Mouse (Mus musculus) megakaryocyte-erythroid progenitor cell, adult 5-6 weeks (primary cell): ENCODE results near the gene Ttll9. TPM values are rescaled to one million over a fixed set of nuclear protein-coding genes. Genes with fewer than 3 reads are reported as not detected.
A peak's percentile ranks its signal among the peaks of the same experiment; 100 is the strongest.

Experiments
- ATAC-seq: replicated peaks from 2 replicates; pipeline ENCODE4 v1.8.0; 2016; ENCODE audit warnings: mild to moderate bottlenecking, inconsistent platforms; ENCODE audit not compliant: severe bottlenecking, poor library complexity, low FRiP score, low TSS enrichment
- total RNA-seq, 2 experiments: library from RNA; stranded (forward) in 1 of 2; stranded (reverse) in 1 of 2; fragments of 200-1000, 215-1000 nt in 1 of 2; fragments of >200 nt in 1 of 2; fragmentation: Nextera tagmentation in 1 of 2; gene quantifications; 2 replicates each; pipeline ENCODE4 v1.2.3; 2014 to 2017

The Ttll9 gene
- total RNA-seq (2014; fragmentation: Nextera tagmentation) (not detected in 2 replicates), total RNA-seq (2017) (not detected in 2 replicates)

DNA sequence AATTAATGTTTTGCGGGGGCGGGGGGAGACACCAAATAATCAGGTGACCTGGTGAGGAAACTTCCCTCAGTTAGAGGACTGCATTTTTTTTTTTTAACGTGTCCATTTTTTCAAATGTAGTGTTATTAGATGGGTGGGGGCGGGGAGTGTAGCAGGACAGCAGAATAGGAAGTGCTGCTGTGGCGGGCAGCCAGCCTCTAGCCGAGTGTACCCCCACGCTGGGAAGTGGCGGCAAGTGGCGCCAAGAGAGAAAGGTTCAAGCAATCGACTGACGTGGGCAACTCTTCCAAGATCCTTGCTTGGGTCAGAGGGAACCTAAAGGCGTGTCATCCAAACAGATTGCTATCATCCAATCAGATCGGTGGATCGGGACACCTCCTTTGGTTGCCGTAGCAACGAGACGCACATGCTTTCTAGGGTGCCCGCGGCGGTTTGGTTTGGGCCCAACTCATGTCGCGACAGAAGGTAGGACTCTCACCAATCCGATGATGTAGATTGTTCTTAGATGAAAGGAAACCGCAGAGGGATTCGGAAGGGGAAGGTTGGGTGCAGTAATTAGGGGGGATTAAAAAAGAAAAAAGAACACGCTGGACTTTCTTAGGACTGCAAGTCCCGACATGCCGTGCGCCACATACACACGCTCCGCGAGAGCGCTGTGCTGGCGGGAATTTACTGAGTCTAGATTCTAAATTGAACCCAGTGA lies at the start of gene Ttll9:
TSS of gene Ttll9 (plus strand) at position 395 of the 703 bp plus-strand sequence.
- ATAC-seq = peak; percentile 81

DNA sequence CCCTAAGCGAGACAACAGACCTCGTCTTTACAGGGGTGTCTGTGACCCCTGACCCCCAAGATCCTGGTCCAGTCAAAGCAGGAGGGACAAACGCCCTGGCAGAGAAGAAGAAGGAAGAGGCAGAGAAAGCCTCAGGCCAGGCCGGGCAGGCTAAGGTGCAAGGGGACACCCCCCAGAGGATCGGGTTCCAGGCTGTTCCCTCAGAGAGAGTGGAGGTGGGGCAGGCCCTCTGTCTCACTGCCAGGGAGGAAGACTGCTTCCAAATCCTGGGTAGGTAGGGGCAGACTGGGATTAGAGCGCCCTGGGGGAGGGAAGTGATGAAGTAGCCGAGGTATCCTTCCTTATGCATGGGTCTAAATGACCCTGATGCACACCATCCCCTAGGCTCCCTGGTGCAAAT lies 48.8 kb upstream of the Ttll9 start:
- ATAC-seq = no peak

DNA sequence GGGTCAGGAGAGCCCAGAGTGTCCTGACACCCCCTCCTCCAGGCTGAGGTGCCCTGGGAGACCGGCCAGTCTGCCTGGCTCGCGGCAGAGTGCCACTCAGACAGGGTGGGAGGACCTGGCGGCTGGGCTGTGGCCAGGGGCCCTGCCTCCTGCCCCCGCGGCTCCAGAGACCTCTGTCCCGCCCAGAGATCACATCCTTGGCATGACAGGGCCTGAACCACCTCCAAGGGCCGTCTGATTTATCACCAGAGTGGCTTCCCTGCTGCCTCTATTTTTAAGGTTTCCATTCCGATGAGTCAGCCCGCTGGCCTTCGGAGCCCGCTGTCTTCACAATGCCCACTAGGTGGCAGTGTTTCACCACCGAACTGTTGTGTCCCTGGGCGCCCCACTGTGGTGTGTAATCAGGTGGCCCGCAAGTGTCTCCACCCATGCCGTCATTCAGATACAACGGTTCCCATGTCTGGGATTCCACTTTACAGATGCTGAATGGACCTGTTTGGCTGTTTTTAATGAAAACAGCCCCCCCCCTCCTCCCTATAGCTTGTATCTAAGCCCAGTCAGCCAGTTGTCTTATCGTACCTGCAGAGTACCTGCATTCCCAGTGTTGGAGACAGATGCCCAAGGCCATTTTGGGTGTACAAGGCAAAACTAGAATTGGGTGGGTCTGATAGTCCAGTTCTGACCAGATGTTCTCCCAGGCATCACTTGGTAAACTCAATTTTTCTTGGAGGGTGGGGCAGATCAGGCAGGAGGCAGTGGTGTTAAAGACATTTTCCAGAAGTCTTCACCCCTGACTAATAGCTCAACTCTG lies 47.8 kb upstream of the Ttll9 start:
- ATAC-seq = peak; percentile 86

DNA sequence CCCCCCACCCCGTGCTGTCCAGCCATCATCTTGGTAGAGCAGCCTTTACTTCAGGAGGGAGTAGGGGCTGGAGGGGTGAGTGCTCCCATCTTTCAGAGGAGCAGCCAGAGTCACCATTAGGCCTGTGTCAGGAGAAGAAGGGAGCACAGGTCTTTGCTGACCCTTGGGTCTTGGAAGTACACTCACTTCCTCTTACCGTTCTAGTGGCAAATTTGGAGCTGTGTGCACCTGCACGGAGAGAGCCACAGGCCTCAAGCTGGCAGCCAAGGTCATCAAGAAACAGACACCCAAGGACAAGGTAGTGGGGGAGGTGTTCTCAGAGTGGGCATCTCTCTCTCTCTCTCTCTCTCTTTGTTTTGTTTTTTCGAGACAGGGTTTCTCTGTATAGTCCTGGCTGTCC lies 46.8 kb upstream of the Ttll9 start:
- ATAC-seq = no peak

DNA sequence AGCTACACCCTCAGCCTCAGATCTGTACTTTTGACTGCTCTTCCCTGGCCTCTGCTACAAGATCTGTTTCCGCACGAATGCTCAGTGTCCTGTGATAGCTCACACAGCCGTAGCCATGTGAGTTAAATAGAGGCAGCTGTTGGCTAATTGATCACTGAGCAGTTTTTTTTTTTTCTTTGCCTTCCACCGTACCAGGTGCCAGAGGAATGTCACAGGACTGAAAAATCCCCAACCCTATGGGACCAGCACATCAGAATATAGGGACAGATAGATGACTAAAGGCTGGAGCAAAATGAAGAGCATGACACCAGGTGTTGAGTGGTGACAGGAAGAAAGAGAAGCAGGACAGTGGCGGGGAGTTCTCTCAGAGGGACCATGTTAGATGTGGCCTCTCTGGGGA lies 46.2 kb upstream of the Ttll9 start:
- ATAC-seq = no peak

DNA sequence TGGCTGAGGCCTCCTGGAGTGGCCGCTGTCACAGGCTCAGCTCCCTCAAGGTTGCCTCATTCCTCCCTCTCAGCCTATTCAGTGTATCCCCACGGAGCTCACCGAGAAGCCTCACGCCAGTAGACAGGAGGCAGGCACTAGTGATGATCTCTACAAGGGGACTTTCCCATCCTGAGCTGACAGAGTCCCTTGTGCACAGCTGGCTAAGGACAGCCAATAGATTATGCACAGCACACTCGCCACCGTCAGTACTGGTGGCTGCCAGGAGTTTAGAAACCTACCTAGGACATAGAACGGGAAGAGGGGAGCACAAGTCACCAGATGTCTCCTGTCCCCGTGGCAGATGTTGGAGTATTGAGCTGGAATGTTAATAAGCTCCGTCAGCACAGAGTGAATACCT lies 44.6 kb upstream of the Ttll9 start:
- no peak for ATAC-seq

DNA sequence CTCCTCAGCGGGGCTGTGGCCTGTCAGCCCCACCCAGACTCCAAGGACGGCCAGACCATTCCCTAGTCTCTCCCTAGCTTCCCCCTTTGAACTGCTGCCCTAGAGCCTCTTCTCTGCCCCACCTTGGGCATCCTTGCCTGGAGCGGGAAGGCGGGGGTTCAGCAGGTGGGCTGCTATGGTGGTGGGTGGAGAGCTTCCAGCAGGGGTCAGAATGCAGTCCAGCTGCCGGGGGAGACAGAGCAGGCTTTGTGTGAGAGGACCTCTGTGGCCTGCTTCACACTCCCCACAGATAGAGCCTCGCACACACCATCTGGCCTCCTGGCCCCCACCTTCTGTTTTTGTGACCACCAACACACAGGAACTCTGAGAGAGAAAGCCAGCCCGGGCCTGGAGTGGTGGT lies 39.9 kb upstream of the Ttll9 start:
- no peak for ATAC-seq

DNA sequence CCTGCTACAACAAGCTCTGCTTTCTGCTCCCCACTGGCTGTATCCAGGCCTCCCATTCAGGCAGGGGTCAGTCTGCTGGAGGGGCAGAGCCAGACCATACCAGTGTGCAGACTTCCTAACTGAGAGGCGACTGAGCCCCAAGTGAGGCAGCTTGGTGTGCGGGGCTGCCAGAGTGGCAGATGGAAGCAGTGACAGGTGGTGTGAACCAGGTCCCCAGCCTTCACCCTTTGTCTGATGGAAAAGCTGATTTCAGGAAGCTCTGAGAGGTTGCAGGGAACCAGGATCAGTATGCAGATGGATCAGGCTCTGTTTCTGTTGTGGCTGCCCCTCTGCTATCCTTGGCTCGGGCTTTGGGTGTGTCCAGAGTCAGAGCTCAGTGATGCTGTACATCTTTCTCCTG lies 38.7 kb upstream of the Ttll9 start:
- no peak for ATAC-seq

DNA sequence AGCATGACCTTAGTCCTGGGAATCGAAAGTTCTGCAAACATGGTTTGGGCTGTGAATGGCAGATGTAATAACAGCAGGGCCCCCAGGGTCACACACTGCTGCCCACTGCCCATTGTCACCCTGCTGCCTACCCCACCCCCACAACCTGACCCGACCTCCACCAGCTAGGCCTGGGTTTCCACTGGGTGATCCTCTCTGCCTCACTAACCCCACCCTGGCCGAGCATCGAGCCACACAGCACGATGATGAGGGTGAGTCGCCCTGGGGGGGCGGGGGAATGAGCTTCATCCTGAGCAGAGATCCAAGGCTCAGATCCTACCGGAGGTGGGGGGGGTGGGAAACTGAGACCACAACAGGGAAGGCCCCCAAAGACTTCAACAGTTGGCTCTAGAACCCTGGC lies 38.2 kb upstream of the Ttll9 start:
- no peak for ATAC-seq

DNA sequence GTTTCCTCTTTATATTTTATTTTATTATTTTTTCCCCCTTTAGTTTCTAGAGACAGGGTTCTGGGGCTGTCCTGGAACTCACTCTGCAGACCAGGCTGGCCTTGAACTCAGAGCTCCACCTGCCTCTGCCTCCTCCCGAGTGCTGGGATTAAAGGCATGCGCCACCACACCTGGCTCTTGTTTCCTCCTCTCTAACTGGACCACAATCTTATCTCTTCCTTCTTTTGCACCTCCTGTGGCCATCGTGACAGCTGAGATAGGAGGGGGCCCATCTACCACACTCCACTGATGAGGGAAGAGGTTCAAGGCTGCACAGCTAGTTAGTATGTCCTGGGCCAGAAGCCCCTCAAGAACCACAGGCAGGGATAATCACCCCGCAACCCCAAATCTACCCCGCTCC lies 37.7 kb upstream of the Ttll9 start:
- ATAC-seq = no peak

DNA sequence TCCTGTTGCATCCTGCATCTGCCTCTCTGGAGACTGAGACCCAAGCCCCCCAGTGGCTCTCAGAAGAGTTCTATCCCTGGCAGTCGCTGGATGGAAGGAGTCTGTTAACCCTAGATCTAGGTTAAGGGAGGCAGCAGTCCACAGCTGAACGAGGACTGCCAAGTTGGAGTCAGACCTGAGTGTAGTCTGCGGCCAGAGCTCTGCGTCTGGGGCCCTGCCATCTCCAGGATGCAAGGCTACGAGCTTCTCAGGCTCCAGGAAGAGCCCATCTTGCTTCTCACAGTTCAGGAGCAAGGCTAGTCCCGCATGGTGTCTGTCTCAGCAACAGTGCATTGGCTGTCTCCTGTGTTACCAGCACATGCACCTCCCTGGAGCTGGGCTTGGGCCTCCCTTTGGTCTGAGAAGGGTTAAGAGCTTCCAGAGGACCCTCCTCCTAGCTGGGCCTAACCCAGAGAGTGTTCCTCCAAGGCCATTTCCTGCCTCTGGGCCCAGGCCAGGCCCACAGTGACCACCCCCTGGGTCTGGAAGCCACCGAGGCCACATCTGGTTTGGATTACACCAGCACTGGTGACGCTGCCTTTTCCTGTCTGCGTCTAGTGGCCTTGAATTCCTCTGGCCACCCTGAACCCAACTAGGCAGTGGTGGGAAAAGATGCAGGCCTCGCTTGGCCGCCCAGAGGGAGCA lies 37.0 kb upstream of the Ttll9 start:
- ATAC-seq = no peak

DNA sequence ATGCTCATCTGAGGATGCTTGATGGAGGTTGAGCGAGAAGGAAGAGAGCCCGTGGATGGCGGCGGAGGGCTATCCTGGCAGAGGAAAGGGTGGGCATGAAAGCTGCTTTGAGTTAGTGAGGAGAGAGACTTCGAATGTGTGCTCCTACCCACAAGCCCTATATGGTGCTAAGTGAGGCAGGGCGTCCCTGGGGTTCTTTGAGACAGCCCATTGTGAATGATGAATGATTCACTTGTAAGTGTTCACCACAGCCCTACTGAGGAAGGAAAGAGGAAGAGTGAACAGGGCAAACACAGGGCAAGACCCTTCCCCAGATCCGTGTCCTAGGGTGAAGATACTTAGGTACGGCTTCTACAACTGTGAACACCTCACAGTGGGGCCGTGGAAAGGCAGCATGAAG lies 35.4 kb upstream of the Ttll9 start:
- no peak for ATAC-seq

DNA sequence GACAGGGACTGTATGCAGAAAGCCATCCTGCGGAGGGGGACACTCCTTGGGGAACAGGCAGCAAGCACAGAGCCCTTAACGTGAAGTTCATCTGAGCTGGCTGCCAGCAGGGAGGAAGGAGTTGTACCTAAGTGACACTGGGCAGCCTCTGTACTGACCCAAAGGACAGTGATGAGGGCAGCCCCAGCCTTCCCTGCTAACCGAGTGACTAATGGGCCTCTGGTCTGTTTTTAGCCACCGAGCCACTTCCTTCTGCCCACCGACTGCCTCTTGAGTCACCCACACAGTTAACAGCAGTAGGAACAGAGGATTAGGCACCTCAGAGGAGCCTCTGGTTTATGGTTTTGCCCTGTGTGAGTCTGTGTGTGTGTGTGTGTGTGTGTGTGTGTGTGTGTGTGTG lies 34.9 kb upstream of the Ttll9 start:
- no peak for ATAC-seq

DNA sequence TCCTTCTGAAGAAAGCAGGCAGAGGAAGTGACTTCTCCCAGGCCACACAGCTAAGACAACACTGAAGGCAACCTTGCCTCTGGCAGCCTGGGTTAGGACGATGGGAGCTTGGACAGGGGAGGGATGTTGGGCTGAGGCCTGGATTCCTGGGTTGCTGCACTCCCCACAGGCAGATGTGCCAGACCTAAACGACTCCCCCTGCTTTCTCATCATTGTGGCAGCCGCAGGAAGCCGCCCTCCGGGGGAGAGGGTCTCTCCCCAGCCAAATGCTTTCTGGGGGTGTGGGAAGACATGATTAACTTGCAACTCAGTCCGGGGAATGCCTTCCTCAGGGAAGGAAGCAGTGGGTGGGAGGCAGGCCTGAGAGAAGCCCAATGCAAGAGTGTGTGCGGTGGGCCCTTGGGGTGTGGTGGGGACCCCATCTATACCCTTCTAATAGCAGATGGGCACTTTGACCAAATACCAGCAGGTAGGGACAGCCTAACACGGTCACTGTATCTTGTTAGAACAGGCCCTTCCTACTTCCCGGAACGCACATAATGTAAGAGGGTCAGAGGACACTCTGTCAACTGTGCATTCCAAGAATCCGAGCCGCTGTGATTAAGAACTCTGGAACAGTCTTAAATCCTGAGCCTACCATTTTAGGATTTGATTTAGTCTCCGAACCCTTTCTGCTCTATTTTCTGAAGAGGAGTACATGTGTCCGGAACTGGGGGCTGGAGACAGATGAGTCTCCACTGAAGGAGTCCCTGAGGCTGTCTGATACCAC lies 33.9 kb upstream of the Ttll9 start:
- ATAC-seq = no peak

DNA sequence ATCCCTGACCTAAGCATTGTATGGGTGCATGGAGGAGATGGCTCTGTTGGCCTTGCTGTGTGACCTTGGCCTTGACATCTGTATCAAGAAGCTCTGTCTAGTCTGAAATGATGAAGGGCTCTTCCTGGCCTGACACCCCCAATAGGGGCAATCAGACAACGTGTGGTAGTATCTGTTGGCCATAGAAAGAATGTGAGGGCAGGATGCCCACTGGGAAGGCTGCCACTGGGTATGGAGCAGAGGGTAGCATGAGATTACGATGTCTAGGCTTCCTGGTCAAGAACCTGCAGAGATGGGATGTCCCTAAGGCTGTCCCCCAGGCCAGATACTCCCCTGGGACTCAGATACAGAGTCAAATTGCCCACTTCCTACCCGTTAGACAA lies 33.3 kb upstream of the Ttll9 start:
- ATAC-seq = no peak

DNA sequence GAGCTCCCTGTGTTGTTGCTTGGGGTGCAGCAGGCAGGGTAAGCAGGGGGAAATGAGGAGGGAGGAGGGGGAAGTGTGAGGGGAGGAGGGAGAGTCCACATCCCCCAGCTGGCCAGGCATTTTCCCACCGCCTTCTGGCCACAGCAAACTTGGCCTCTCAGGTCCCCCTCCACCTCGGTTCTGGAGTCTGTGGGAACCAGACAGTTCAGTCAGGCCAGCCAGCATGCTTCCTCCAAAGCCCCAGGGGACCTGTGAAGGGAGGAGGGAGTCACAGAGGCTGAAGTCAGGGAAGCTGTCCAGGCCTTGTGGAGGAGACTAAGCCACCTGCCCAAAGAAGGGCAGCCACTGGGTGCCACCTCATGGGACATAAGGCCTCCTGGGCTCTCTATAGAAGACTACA lies 32.0 kb upstream of the Ttll9 start:
- no peak for ATAC-seq

DNA sequence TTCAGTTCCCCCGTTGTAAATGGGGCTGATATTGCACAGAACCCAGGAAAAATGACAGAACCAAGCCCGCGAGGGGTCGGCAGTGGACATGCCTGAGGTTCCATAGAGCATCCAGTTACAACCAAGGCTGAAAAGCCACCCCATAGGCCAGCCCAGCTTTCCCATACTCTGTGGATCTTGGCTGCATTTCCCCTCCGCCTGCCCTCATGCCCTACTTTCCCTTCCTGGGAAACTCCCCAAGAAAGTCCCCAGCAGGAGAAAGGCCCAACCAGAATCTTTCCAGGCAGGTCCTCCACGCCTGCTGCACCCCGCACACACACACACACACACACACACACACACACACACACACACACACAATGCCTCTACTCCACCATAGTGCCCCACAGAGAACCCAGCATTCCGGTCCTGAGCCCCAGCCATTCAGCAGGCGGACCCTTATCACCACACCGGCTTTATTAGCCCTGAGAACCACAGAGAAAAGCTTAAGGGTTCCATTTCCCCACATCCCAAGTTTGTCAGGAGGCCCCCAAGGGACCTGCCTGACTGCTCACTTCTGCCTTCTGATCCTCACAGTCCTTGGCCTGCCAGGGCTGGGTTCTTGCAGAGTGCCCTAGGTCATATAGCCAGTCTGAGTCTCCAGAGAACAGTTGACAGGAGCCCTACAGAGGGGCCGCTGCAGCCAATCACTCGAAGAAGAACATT lies 30.7 kb upstream of the Ttll9 start:
- ATAC-seq = no peak

DNA sequence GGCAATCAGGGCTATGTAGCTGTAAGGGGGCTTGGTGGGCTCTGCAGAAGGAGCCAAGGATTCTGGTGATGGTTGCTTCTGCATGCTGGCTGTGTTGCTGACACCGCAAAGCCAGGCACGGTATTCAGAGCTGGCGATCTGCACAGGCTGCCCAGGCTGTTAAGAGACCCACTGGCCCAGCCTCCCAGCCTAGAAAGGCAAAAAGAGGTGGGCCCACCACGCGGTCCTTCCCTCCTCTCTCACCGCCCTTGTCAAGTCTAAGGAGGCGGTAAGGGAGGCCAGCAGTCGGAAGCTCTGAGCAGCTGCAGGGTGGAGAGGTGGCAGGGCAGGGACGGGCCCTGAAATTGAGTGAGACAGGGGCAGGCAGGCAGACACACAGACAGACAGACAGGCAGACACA lies 29.2 kb upstream of the Ttll9 start, which contains the start of gene Foxs1:
TSS of gene Foxs1 (minus strand) at position 161 of the 400 bp plus-strand sequence.
- ATAC-seq = no peak

DNA sequence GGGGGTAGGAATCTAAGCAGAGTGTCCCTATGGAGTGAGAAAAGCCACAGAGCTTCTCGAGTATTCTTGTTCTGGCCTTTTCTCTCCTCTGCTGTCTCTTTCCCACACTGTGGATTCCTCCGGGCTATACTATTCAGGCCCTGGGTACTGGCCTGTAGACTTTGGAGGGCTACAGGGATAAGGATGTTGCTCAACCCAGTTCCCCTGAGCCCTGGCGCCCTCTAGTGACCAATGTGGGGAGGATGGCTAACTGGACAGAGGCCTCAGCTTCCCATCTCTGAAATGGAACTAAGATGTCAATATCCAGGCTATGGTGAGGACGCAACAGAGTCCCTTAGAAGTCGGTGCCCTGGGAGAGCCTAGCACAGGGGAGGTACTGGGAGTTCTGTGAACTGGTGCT lies 28.7 kb upstream of the Ttll9 start:
- peak; percentile 75 for ATAC-seq
